11 mouse cellular contexts compared by ENCODE assay signal in genomic region chr19:42725056-42725972, GRCm38 (mm10). TPM values are rescaled to one million over a fixed set of nuclear protein-coding genes. Genes with fewer than 3 reads are reported as not detected.
DNase-seq lines count a peak whose midpoint lies in the region; ATAC-seq lines count a peak whose summit lies in the region.
"Had no signal": no experiment of that assay in that cellular context is flagged by ENCODE, and none has a peak within 500 bp of the region (broad histone marks: within the 10 kb centered on the region; RNA-seq: fewer than 3 reads in every experiment).

No protein-coding gene starts in this region.

- intact Hi-C loops in heart, postnatal 36 days (cut with DNase I): no loop called here

- no peak overlapping the region for H3K4me2 ChIP-seq in intestine, embryonic 16.5 days (ENCODE audit: low read depth, low read length)
- H3K4me2 ChIP-seq in limb, embryonic 15.5 days: no peak overlapping the region
- no peak overlapping the region for H3K4me2 ChIP-seq in midbrain, embryonic 13.5 days (replicated peaks)
- H3K4me2 ChIP-seq: neural tube, embryonic 13.5 days had no signal

- peak; percentile 53 for ATAC-seq in intestine, embryonic 16.5 days
- ATAC-seq in limb, embryonic 15.5 days (ENCODE audit: insufficient number of reproducible peaks, low FRiP score, low TSS enrichment, low read depth): 0 out of 2 replicates have a peak, but pooled peaks have one; percentile 16
- ATAC-seq in frontal cortex, adult (ENCODE audit: low TSS enrichment): no peak; the same call in 1 of the 2 replicates
- ATAC-seq in midbrain, embryonic 13.5 days: no peak
- ATAC-seq: forebrain, postnatal 0 days had no signal

- no peaks in the 10 kb centered on the region for H3K27me3 ChIP-seq in intestine, embryonic 16.5 days (replicated peaks; ENCODE audit: control insufficient read depth, insufficient read depth, low read length)
- H3K27me3 ChIP-seq in limb, embryonic 15.5 days: no peaks in the 10 kb centered on the region
- H3K27me3 ChIP-seq in midbrain, embryonic 13.5 days: no peaks in the 10 kb centered on the region

- 0 out of 2 replicates have a peak overlapping the region, but pooled peaks have one; percentile 2 for H3K9ac ChIP-seq in intestine, embryonic 16.5 days (ENCODE audit: low read depth, low read length)
- H3K9ac ChIP-seq in limb, embryonic 15.5 days: no peak overlapping the region
- no peak overlapping the region for H3K9ac ChIP-seq in midbrain, embryonic 13.5 days (replicated peaks)
- H3K9ac ChIP-seq: forebrain, postnatal 0 days; neural tube, embryonic 13.5 days had no signal

- no peak overlapping the region for H3K4me3 ChIP-seq in intestine, embryonic 16.5 days (ENCODE audit: low read length)
- H3K4me3 ChIP-seq in limb, embryonic 15.5 days: no peak overlapping the region
- H3K4me3 ChIP-seq in midbrain, embryonic 13.5 days (replicated peaks): no peak overlapping the region
- H3K4me3 ChIP-seq: neural tube, embryonic 13.5 days had no signal

- peaks cover 29% of the 10 kb centered on the region for H3K4me1 ChIP-seq in intestine, embryonic 16.5 days (ENCODE audit: control insufficient read depth, insufficient read depth, low read length)
- peaks cover 19% of the 10 kb centered on the region for H3K4me1 ChIP-seq in limb, embryonic 15.5 days
- no peaks in the 10 kb centered on the region for H3K4me1 ChIP-seq in midbrain, embryonic 13.5 days (replicated peaks)

- 40% methylated on average over 16 of the region's 16 CpGs for WGBS in intestine, embryonic 16.5 days
- 29% methylated on average over 16 of the region's 16 CpGs for WGBS in limb, embryonic 15.5 days
- WGBS in midbrain, embryonic 13.5 days: 82% methylated on average over 16 of the region's 16 CpGs

- H3K36me3 ChIP-seq in intestine, embryonic 16.5 days (ENCODE audit: control insufficient read depth, insufficient read depth, low read length): no peaks in the 10 kb centered on the region
- H3K36me3 ChIP-seq in limb, embryonic 15.5 days: no peaks in the 10 kb centered on the region
- no peaks in the 10 kb centered on the region for H3K36me3 ChIP-seq in midbrain, embryonic 13.5 days
- H3K36me3 ChIP-seq: neural tube, embryonic 13.5 days had no signal

- H3K27ac ChIP-seq in intestine, embryonic 16.5 days (ENCODE audit: low read length): peak overlapping the region; percentile 45
- no peak overlapping the region for H3K27ac ChIP-seq in limb, embryonic 15.5 days
- no peak overlapping the region for H3K27ac ChIP-seq in midbrain, embryonic 13.5 days
- H3K27ac ChIP-seq: neural tube, embryonic 13.5 days had no signal

- peak; percentile 22 to 43 for DNase-seq in heart, adult 18-20 months
- DNase-seq in heart, postnatal 36 days: no peak
- peak; percentile 30 for DNase-seq in embryo, embryonic 11.5 days (ENCODE audit: low read depth, low spot score)
- no peak for DNase-seq in urinary bladder, postnatal 4 days (ENCODE audit: low spot score in 2 of 2)
- DNase-seq: cerebellum, adult 9-10 months; forebrain, postnatal 0 days had no signal

- no peaks in the 10 kb centered on the region for H3K9me3 ChIP-seq in intestine, embryonic 16.5 days (ENCODE audit: control insufficient read depth, low read length)
- H3K9me3 ChIP-seq in limb, embryonic 15.5 days: no peaks in the 10 kb centered on the region
- H3K9me3 ChIP-seq in midbrain, embryonic 13.5 days: no peaks in the 10 kb centered on the region
- H3K9me3 ChIP-seq: neural tube, embryonic 13.5 days had no signal

RNA-seq across cellular contexts. Expression of gene Pyroxd2, which starts 27.3 kb away (rescaled TPM):
- total RNA-seq in heart, adult 18-20 months (2021): 1 to 10 TPM; 3.3 to 4.3 TPM
- total RNA-seq in heart, postnatal 36 days (2021): 1 to 10 TPM; 4.6 to 4.7 TPM
- polyA plus RNA-seq in intestine, embryonic 16.5 days (2015; fragmentation: Nextera tagmentation; extraction: Ambion mirVana): 11.0 and 14.0 TPM in 2 replicates
- polyA plus RNA-seq in limb, embryonic 15.5 days (2015; fragmentation: Nextera tagmentation; extraction: Ambion mirVana): 3.1 and 3.5 TPM in 2 replicates
- polyA plus RNA-seq in midbrain, embryonic 13.5 days (2015; fragmentation: Nextera tagmentation; extraction: Ambion mirVana): 1.5 and 1.6 TPM in 2 replicates

RNA-seq across cellular contexts. Expression of gene Hps1, which starts 54.5 kb away (rescaled TPM):
- total RNA-seq in heart, adult 18-20 months (2021): 1 to 10 TPM; 1.4 to 1.5 TPM
- total RNA-seq in heart, postnatal 36 days (2021): 1 to 10 TPM; 1.0 to 1.8 TPM
- 18.6 and 20.3 TPM in 2 replicates for polyA plus RNA-seq in intestine, embryonic 16.5 days (2015; fragmentation: Nextera tagmentation; extraction: Ambion mirVana)
- 15.3 and 16.8 TPM in 2 replicates for polyA plus RNA-seq in limb, embryonic 15.5 days (2015; fragmentation: Nextera tagmentation; extraction: Ambion mirVana)
- 11.8 and 13.7 TPM in 2 replicates for polyA plus RNA-seq in midbrain, embryonic 13.5 days (2015; fragmentation: Nextera tagmentation; extraction: Ambion mirVana)

Comparison
In these comparisons a context has a peak if more than half of its experiments do, and no peak if none do; other contexts are left out.
1. DNase-seq: peak in heart, adult 18-20 months (2 of 2) and embryo, embryonic 11.5 days (single experiment); none in heart, postnatal 36 days (0 of 2) and urinary bladder, postnatal 4 days (0 of 2).
2. ATAC-seq: peak in intestine, embryonic 16.5 days (single experiment) and limb, embryonic 15.5 days (single experiment); none in frontal cortex, adult (single experiment) and midbrain, embryonic 13.5 days (single experiment).